Mouse (Mus musculus) retina, adult 2 months (tissue): ENCODE results near the gene Taf6l.

ENCODE experiments used
- DNase-seq: peaks from one replicate; pipeline ENCODE4 v3.0.0-alpha.2; 2012; ENCODE audit warnings: low read depth, low spot score

The Taf6l gene

DNA sequence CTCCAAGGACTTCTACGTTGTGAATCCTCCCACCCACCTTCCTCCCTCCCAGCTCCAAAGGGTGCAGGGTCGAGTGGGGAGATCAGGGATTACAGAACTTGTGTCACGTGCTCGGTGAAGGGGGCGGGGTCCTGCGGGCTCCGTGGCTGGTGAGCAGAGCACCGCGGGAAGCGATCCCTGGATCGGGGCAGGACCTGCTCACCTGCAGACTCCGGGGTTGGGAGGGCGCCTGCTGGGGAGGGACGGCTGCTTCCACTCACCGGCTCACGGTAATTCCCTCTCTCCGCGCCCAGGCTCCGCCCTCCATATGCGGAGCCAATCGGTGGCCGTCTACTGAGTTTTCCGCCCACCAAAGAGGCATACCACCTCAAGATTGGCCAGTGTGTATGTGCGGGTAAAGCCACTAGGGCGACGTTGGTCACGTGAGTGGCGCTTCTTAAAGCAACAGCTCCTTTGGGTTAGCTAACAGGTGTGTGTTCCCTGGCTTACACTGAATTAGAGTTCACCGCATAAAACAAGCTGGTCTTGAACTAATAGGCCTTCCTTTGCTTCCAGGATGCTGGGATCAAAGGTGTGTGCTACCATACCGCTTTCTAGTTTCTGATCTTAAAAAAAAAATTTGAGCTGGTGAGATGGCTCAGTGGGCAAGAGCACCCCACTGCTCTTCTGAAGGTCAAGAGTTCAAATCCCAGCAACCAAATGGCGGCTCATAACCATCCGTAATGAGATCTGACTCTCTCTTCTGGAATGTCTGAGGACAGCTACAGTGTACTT lies at the start of gene Taf6l:
Taf6l (minus strand) TSS at position 410 of the 774 bp plus-strand sequence.
- peak; percentile 89 for DNase-seq

DNA sequence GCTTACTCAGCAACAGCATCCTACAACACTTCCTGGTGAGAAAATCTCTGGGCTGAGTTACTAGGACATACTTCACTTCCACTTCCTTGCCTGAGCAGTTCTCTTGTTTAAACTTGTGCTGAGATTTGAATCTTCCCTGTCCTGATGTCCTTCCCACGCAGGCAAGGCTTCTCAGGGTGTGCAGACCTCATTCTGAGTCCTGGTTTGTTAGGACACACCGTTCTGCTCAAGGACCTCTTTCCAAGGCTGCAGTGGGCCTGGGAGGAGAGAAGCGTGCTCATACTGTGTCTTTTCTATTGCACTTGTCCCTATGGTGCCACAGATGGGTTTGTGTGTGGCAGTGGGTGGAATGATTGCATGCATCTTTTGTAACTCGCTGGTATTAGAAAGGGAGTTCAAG lies 46.8 kb upstream of the Taf6l start:
- DNase-seq, result no peak

DNA sequence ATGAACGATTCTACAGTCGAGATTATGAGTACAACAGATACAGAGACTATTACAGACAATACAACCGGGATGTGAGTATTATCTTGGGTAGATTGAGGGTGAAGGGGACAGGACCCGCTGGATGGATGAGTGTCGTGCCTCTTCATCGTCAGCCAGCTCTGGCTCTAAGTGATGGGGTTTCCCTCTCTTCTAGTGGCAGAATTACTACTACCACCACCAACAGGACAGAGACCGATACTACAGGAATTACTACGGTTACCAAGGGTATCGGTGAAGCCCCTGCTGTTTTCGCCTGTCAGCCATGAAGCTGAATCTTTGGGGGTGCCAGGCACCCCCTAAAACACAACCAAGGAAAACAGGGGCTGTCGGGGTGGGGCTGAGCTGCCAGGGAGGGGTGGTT lies 45.0 kb upstream of the Taf6l start:
- DNase-seq, result no peak

DNA sequence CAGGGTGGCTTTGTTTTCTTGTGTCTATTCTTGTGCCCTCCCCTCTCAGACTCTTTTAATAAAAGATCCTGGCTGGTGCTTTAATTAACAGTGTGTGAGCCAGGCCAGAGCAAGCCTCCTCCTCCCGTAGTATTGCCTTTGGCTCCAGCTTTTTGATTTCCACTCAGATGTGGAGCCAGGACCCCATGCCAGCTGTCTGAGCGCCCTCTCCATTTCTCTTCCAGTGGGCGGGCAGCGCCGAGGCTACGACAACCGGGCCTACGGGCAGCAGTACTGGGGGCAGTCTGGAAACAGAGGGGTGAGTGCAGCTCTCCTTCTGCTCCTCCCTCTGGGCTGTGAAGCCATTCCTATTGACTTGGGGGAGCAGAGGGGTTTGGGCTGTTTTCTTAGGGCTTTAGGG lies 44.4 kb upstream of the Taf6l start:
- DNase-seq, result no peak

DNA sequence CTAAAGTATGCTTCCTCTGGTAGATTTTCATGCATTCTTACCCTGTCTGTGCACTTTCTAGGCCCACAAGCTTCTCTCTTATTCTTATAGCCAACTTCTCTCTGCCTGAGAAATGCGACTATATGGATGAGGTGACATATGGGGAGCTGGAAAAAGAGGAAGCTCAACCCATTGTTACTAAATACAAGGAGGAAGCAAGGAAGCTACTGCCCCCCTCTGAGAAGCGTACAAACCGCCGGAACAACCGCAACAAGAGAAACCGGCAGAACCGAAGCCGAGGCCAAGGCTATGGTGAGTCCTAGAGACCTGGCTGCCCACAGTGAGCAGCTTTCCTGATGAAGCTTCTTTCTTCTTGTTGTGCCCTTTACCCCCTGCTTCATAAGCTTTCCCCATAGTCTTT lies 43.4 kb upstream of the Taf6l start, which contains the start of gene AC129217.1:
AC129217.1 (plus strand) TSS at position 114 of the 400 bp plus-strand sequence.
- no peak for DNase-seq

DNA sequence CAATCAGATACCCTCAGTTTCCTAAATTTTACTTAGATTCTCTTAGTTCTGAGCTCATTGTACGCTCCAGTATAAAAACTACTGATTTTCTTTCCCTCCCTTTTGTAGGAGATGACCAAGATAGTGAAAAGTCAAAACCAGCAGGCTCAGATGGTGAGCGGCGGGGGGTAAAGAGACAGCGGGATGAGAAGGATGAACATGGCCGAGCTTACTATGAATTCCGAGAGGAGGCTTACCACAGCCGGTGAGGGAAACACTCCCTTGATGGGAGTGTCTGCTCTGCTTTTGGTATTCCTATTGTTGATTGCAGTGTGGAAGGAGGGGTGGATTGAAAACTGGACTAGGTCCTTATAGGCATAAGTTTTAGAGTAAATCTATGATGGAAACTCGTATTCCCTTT lies 36.5 kb upstream of the Taf6l start:
- no peak for DNase-seq

DNA sequence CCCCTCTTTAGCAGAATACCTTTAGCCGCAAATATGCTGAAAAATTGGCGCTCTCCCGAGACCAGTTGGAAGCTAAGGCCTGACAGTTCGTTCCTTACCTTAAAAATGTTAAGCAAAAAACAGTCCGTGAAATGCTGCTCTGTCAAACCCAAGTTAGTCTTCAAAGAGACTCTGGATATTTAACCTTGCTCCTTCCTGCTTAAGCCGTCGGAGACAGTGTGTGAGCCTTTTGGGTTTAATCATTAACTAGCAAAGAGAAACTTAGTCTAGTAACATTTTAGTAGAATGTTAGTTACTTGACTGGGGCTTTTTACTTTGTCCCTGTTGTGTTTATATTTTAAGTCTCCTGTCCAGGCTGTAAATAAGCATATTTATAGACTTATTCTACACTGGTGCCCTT lies 34.9 kb upstream of the Taf6l start:
- DNase-seq, result no peak

DNA sequence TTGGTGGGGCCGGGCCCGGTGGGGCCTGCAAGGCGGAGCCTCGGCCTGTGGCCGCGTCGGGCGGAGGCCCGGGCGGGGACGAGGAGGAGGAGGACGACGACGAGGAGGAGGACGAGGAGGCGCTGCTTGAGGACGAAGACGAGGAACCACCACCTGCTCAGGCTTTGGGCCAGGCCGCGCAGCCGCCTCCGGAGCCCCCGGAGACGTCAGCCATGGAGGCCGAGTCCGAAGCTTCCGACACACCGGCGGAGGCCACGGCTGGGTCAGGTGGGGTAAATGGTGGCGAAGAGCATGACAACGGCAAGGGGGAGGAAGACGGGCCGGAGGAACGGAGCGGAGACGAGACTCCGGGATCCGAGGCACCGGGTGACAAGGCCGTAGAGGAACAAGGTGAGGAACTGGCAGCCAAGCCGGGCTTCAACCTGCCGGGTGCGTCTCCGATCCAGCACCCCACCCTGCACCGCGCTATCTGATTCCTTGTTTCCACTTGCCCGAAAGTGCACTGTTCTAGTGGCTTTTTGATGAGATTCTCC lies 34.3 kb upstream of the Taf6l start:
- DNase-seq, result no peak

DNA sequence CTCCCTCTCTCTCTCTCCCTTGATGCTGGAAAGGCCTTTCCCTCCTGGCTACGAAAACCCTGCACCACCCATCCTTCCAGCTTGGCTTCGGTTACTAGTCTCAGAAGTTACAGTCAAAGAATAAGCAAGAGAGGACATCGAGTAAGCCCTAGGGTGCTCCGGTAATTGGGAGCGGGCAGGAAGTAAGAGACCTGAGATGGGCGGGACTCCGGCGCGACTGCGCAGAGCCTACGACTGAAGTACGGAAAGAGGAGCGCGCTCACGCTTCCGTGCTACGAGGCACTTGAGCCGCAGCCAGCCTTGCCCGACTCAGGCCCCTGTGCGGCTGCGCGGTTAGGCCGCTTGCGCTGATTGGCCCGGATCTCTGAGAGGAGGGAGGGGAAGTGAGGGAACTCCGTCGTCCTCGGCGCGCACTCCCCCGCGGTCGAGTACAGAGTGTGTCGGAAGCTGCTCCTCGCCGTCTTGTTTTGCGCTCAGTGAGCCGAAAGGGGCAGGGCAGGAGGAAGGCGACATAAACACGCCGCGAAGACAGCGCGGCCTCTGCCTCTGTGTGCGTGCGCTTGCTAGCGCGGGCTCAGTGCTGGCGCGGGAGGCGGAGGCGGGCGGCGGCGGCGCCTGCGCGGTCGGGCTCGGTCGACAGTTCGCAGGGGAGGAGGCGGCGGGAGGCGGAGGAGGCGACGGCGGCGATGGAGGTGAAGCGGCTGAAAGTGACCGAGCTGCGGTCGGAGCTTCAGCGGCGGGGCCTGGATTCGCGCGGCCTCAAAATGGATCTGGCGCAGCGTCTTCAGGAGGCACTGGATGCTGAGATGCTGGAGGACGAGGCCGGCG lies 33.6 kb upstream of the Taf6l start, which contains the start of gene Hnrnpul2:
Hnrnpul2 (plus strand) TSS at position 415 of the 828 bp plus-strand sequence.
- DNase-seq, result peak; percentile 93

DNA sequence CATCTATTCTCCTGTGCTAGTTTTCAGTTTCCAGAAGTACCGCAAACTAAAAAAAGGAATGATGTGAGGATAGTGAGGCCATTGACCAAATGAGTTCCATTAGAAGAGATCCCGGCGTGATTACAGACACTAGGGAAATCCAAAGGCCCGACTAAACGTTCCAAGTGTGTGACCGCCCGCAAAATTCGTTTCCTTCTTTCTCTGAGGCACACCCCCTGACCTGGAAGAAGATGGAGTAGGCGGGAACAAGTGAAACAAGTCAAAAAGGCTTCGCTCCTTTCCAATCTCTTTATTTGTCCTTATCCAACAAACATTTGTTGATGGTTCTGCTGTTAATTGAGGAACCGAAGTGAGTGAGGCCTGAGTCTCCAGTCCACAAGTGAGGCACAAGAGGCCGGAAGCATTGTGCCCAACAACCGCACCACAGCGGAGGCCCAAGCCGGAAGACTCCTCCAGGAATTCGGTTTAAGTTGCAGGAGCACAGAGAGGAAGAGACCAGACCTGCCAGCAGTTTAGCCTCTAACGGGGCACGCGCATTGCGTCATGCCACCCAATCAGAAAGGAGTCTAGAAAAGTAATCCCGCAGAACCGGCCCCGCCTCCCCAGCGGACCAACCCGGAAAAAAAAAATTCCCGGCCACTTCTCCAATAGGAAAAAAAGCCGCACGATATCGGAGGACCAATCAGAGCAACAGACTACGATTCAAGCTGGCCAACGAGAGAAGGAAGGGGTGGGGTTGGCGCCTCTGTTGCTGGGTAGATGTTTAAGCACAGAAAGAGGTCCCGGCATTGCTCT lies 32.8 kb upstream of the Taf6l start, which contains the start of gene Ttc9c:
Ttc9c (minus strand) TSS at position 533 of the 795 bp plus-strand sequence.
- DNase-seq, result peak; percentile 96

DNA sequence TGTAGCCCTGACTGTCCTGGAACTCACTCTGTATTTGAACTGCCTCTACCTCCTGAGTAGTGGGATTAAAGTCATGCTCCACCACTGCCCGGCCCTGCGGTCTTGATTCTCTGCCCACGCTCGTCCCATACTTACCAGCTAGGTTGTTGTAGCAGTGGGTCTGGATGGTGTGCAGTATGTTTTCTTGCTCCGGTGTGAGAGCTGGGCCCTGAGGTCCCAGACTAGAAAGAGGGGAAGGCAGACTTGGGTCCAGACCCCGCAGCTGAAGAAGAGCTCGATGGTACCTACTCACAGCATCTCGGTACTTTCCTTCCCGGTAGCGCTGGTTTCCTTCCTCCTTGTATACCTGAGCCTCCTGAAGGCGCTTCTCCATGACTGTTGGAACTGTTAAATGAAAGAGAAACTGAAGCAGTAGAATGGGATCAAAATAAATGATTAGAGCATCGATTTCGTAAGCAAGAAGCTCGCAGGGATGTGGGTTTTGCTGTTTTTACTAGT lies 32.1 kb upstream of the Taf6l start:
- no peak for DNase-seq

DNA sequence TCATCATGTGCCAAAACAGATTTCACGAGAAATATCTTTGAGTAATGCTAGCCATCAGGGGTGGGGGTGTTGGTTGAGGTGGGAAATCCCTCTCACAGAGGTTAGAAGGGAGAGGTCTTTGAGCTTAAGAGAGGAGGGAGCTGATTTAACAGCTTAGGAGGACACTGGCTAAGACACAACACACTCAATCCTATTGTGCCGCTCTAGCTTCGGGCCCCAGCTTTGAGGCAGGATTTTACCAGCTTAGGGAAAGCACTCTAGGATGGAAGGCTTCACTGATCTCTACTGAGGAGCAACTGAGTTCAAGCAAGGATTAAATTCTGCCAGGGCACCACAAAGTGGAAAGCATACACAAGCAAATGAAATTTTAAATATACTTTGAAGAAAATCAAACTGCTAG lies 30.8 kb upstream of the Taf6l start:
- DNase-seq, result peak; percentile 74

DNA sequence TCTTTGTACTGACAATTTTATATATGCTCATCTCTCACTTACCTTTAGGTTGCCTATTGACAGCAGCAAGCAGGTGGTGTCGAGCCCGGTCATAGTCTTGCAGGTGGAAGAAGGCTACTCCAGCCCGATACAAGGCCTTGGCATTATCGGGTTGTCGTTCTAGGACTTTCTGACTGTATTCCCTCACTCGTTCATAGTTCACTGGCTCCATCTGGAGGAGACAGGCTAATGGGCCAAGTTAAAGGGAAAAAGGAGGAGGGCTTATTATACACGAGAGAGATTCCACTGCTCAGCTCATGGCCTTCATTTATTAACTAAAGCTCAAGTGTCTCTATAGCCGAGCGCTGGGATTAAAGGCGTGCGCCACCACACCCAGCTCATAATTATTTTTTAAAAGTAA lies 29.6 kb upstream of the Taf6l start:
- no peak for DNase-seq

DNA sequence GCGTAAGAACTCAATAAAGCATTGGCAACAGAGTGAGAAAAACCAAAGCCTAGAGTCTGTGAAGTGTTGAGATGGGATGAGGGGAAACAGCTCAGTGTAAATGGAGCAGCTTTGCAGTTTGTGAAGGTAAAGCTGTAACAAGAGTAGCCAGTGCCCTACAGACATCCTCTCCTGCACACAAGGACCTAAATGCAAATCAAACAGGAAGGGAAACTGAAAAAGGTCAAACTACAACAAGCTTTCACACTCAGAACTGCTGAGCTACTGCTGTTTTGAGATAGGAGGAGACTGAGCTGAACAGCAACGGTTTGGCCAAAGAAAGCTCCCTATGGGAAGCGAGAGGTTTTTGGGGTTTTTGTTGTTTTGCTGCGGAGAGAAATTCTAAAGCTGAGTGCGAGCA lies 20.6 kb upstream of the Taf6l start:
- DNase-seq, result no peak

DNA sequence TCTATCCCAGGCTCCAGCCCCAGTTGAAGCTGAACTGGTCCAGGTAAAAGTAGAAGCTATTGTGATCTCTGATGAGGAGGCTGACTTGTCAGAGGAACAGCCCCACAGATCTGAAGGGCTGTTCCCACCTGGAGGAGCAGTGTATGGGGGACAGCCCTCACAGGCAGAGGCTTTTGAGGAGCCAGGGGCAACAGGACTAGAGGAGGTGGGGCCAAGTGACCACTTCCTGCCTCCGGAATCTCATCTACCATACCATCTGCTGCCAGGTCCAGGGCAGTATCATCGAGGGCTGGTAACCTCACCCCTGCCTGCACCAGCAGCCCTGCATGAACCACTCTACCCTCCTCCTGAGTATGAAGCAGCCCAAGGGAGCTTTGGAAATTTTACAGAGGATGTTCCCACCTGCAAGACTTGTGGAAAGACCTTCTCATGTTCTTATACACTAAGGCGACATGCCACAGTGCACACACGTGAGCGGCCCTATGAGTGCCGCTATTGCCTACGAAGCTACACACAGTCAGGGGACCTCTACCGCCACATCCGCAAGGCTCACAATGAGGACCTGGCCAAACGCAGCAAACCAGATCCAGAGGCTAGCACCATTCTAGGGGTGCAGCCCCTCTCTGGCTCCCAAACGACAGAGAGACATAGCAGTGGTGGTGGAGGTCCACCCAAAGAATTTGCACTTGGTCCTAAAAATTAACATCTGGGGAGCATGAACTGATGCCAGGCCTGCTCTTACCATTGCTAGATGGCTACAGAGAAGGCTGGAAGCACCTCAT lies 17.9 kb upstream of the Taf6l start:
- no peak for DNase-seq

DNA sequence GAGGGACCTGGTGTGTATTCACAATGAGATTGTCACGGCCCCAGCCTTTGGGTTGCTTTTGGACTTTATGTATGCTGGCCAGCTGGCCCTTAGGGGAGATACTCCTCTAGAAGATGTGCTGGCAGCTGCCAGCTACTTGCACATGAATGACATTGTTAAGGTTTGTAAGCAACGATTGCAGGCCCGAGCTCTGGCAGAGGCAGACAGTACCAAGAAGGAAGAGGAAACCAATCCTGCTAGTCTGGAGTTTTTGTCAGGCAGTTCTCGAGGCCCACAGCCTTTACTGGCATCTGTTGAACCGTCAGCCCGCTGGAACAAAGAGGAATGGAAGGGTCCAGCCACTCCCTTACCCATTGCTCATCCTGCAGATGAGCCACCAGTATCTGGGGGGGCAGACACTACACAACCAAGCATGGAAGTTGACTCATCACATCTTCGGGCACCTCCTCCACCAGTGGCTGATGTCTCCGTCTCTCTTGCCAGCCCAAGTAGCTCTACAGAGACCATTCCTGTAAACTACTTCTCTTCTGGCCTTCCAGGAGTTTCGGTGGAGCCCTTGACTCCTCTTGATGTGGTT lies 17.1 kb upstream of the Taf6l start:
- DNase-seq, result no peak

DNA sequence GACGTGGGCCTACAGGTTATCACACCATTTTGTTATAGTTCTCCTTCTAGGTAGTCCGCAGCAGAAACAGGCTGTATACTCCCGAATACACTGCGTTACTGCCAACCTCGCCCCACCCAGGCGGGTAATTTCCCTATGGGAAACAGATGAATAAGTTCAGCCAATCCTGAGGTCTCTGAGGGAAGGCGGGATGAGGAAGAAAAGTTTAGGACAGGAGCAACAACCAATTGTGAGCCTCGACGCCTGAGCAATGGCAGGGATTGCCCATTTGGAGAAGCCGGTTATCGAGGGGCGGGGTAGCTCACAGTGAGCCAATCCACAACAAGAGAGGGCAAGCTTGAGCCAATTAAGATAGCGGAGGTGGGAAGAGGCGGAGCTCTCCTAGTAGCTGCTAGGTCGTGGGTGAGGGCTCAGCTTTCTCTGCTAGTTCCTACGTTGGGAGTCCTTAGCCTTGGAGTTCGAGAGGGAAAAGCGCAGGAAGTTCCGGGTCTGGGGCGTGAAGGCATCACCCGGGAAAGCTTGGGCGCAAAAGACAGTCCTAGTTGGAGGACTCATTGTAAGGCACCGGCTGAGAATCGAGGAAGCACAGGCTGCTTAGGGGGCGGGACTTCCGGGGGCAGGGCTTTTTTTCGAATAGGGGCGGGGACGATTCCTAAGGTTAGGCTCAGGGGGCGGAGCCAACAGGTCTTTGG lies 16.1 kb upstream of the Taf6l start, which contains the start of gene Zbtb3:
Zbtb3 (plus strand) TSS at position 426 of the 692 bp plus-strand sequence.
- peak; percentile 88 for DNase-seq

DNA sequence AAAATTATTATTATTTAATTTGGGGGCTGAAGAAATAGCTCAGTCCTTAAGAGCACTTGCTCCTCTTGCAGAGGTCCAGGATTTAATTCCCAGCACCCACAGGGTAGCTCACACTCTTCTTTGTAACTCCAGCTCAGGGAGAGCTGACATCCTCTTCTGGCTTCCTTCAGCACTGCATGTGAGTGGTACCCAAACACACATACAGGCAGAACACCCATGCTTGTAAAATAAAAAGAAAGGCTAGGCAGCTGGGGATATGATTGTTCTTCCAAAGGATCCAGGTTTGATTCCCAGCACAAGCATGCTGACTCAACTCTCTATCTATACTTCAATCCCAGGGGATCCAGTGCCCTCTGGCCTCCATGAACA lies 12.7 kb upstream of the Taf6l start:
- no peak for DNase-seq

DNA sequence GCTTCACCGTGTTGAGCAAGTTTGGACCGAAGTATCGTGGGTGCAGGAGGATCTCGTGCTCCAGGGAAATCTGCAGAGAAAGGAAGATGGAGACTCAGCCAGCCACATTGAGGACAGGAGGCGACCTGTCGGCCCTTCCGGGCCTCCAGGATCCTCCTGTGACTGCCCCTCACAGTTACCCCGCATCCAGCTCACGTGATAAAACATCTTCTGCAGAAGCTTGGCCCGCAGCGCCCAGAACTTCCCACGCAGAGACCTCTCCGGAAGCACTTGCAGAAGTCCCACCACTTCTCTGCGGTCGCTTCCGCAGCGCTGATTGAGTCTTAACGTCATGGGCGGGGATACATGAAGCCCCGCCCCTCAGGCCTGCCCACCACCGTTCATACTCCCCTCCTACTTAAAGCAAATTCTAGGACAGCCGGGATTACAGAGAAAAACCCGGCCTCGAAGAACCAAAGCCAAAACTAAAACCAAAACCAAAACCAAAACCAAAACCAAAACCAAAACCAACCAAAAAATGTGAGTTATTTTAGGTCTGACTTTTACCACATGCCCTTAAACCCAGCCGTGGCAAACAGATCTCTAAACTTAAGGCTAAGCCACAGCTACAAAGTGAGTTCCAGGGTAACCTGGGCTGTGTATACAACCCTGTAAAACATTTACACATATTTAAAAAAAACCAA lies 12.2 kb upstream of the Taf6l start, which contains the start of gene Polr2g:
Polr2g (minus strand) TSS at position 314 of the 683 bp plus-strand sequence.
- DNase-seq, result peak; percentile 76
